Mouse (Mus musculus) midbrain, embryonic 15.5 days (tissue): ENCODE data around the gene Il12rb2. TPM values are rescaled to one million over a fixed set of nuclear protein-coding genes. Genes with fewer than 3 reads are reported as not detected.

ENCODE experiments used
- ATAC-seq: fragments of 200-750 bp; cut with Nextera tagmentation; replicated peaks from 2 replicates; pipeline ENCODE4 v1.8.0; 2017; ENCODE audit warnings: moderate TSS enrichment
- H3K27ac ChIP-seq: fragments of 300-500 bp; sonication (generic); 2 replicates; pipeline ENCODE4 v1.5.1; 2015; ENCODE audit warnings: mild to moderate bottlenecking, inconsistent platforms
- H3K27me3 ChIP-seq: fragments of 300-500 bp; sonication (generic); replicated peaks from 2 replicates; pipeline ENCODE4 v1.6.1; 2015; ENCODE audit warnings: inconsistent platforms
- H3K36me3 ChIP-seq: fragments of 300-500 bp; sonication (generic); replicated peaks from 2 replicates; pipeline ENCODE4 v1.6.1; 2015; ENCODE audit warnings: inconsistent platforms
- H3K4me1 ChIP-seq: fragments of 300-500 bp; sonication (generic); 2 replicates; pipeline ENCODE4 v1.6.1; 2015; ENCODE audit warnings: inconsistent platforms
- H3K4me2 ChIP-seq: fragments of 300-500 bp; sonication (generic); 2 replicates; pipeline ENCODE4 v1.6.1; 2015; ENCODE audit warnings: inconsistent platforms, mild to moderate bottlenecking, moderate library complexity
- H3K4me3 ChIP-seq: fragments of 300-500 bp; sonication (generic); 2 replicates; pipeline ENCODE4 v1.5.1; 2015; ENCODE audit warnings: mild to moderate bottlenecking, inconsistent platforms
- H3K9ac ChIP-seq: fragments of 300-500 bp; sonication (generic); 2 replicates; pipeline ENCODE4 v1.6.1; 2015; ENCODE audit warnings: mild to moderate bottlenecking, inconsistent platforms
- H3K9me3 ChIP-seq: fragments of 300-500 bp; sonication (generic); 2 replicates; pipeline ENCODE4 v1.6.1; 2016; ENCODE audit warnings: inconsistent platforms
- WGBS: fragments of 180-500 bp; shearing (Covaris S2); methylation state at CpG from one replicate; pipeline ENCODE4 v1.1.7; 2015; ENCODE audit warnings: mixed read lengths; 5-methylcytosine and 5-hydroxymethylcytosine counted together
- polyA plus RNA-seq: library from polyadenylated mRNA; unstranded; fragments of >200 nt; fragmentation: Nextera tagmentation; extraction: Ambion mirVana; gene quantifications from 2 replicates; pipeline ENCODE4 v1.2.1, GENCODE M21; 2015

The Il12rb2 gene
- 0.05 TPM in 1 of 2 replicates, not detected in the other for polyA plus RNA-seq

GRCm38 (mm10) chr6:67375982-67376391 lies at the start of gene Il12rb2:
Gene Il12rb2 (minus strand): TSS chr6:67376188.
- Histone ChIP-seq H3K36me3 (no peaks in the 10 kb centered on the region), H3K27ac (no peak within 1 kb of the TSS), H3K9me3 (no peaks in the 10 kb centered on the region), H3K27me3 (peaks cover 5% of the 10 kb centered on the region; the same call in 1 of the 2 replicates), H3K9ac (peak within 1 kb of the TSS; percentile 25; the same call in 1 of the 2 replicates), H3K4me1 (peaks cover 6% of the 10 kb centered on the region), H3K4me3 (peak within 1 kb of the TSS; percentile 32), H3K4me2 (peak within 1 kb of the TSS; percentile 60)
- no peak for ATAC-seq
- WGBS, result 3% methylated on average over 26 of the region's 26 CpGs

GRCm38 (mm10) chr6:67421761-67422160 lies 45.8 kb upstream of the Il12rb2 start:
- no peak overlapping the region for H3K27ac ChIP-seq
- no peak overlapping the region for H3K4me2 ChIP-seq
- no peak overlapping the region for H3K9ac ChIP-seq
- no peaks in the 10 kb centered on the region for H3K4me1 ChIP-seq
- ATAC-seq, result no peak
- no peaks in the 10 kb centered on the region for H3K9me3 ChIP-seq
- 57% methylated on average over 5 of the region's 5 CpGs for WGBS
- no peak overlapping the region for H3K4me3 ChIP-seq
- no peaks in the 10 kb centered on the region for H3K36me3 ChIP-seq
- no peaks in the 10 kb centered on the region for H3K27me3 ChIP-seq

- Histone ChIP-seq H3K9ac (no peak overlapping the region), H3K4me1 (no peaks in the 10 kb centered on the region), H3K4me2 (no peak overlapping the region), H3K9me3 (no peaks in the 10 kb centered on the region), H3K36me3 (no peaks in the 10 kb centered on the region), H3K27ac (no peak overlapping the region), H3K4me3 (no peak overlapping the region), H3K27me3 (no peaks in the 10 kb centered on the region)
- 91% methylated on average over 3 of the region's 3 CpGs for WGBS
- ATAC-seq, result no peak
Measured at GRCm38 (mm10) chr6:67416557-67416956, 40.6 kb upstream of the Il12rb2 start.

- no peak overlapping the region for H3K4me3 ChIP-seq
- no peaks in the 10 kb centered on the region for H3K9me3 ChIP-seq
- WGBS, result 93% methylated on average over 5 of the region's 5 CpGs
- H3K27me3 ChIP-seq, result no peaks in the 10 kb centered on the region
- H3K9ac ChIP-seq, result no peak overlapping the region
- no peaks in the 10 kb centered on the region for H3K4me1 ChIP-seq
- H3K36me3 ChIP-seq, result no peaks in the 10 kb centered on the region
- no peak overlapping the region for H3K27ac ChIP-seq
- H3K4me2 ChIP-seq, result no peak overlapping the region
- no peak for ATAC-seq
Measured at GRCm38 (mm10) chr6:67415276-67415675, 39.3 kb upstream of the Il12rb2 start.

GRCm38 (mm10) chr6:67413378-67413777 lies 37.4 kb upstream of the Il12rb2 start:
- Histone ChIP-seq H3K9me3 (no peaks in the 10 kb centered on the region), H3K4me2 (no peak overlapping the region), H3K4me1 (no peaks in the 10 kb centered on the region), H3K9ac (no peak overlapping the region), H3K27ac (no peak overlapping the region), H3K27me3 (no peaks in the 10 kb centered on the region), H3K36me3 (no peaks in the 10 kb centered on the region), H3K4me3 (no peak overlapping the region)
- no peak for ATAC-seq
- WGBS, result 80% methylated on average over 2 of the region's 2 CpGs

GRCm38 (mm10) chr6:67405281-67405682 lies 29.3 kb upstream of the Il12rb2 start:
- no peak overlapping the region for H3K4me3 ChIP-seq
- H3K27me3 ChIP-seq, result no peaks in the 10 kb centered on the region
- H3K4me2 ChIP-seq, result no peak overlapping the region
- H3K27ac ChIP-seq, result no peak overlapping the region
- no peaks in the 10 kb centered on the region for H3K9me3 ChIP-seq
- ATAC-seq, result no peak
- H3K4me1 ChIP-seq, result no peaks in the 10 kb centered on the region
- no peak overlapping the region for H3K9ac ChIP-seq
- 46% methylated on average over 3 of the region's 3 CpGs for WGBS
- no peaks in the 10 kb centered on the region for H3K36me3 ChIP-seq

GRCm38 (mm10) chr6:67399551-67399950 lies 23.6 kb upstream of the Il12rb2 start:
- H3K9ac ChIP-seq, result no peak overlapping the region
- ATAC-seq, result no peak
- H3K27me3 ChIP-seq, result no peaks in the 10 kb centered on the region
- no peak overlapping the region for H3K27ac ChIP-seq
- H3K4me3 ChIP-seq, result no peak overlapping the region
- no peak overlapping the region for H3K4me2 ChIP-seq
- WGBS, result 81% methylated on average over 5 of the region's 5 CpGs
- H3K4me1 ChIP-seq, result no peaks in the 10 kb centered on the region
- H3K36me3 ChIP-seq, result no peaks in the 10 kb centered on the region
- no peaks in the 10 kb centered on the region for H3K9me3 ChIP-seq

- Histone ChIP-seq H3K27ac (no peak overlapping the region), H3K36me3 (no peaks in the 10 kb centered on the region), H3K4me3 (no peak overlapping the region), H3K4me1 (no peaks in the 10 kb centered on the region), H3K4me2 (no peak overlapping the region), H3K9me3 (no peaks in the 10 kb centered on the region), H3K27me3 (no peaks in the 10 kb centered on the region), H3K9ac (no peak overlapping the region)
- WGBS, result 91% methylated on average over 4 of the region's 4 CpGs
- ATAC-seq, result no peak
Measured at GRCm38 (mm10) chr6:67365785-67366184, 10.2 kb downstream of the Il12rb2 start.

- no peaks in the 10 kb centered on the region for H3K27me3 ChIP-seq
- 86% methylated on average over 6 of the region's 6 CpGs for WGBS
- H3K9ac ChIP-seq, result no peak overlapping the region
- H3K9me3 ChIP-seq, result no peaks in the 10 kb centered on the region
- H3K4me2 ChIP-seq, result no peak overlapping the region
- no peak overlapping the region for H3K4me3 ChIP-seq
- H3K27ac ChIP-seq, result no peak overlapping the region
- no peaks in the 10 kb centered on the region for H3K36me3 ChIP-seq
- ATAC-seq, result no peak
- H3K4me1 ChIP-seq, result no peaks in the 10 kb centered on the region
Measured at GRCm38 (mm10) chr6:67348065-67348464, 27.9 kb downstream of the Il12rb2 start.

GRCm38 (mm10) chr6:67339494-67339893 lies 36.5 kb downstream of the Il12rb2 start:
- Histone ChIP-seq H3K36me3 (no peaks in the 10 kb centered on the region), H3K4me1 (no peaks in the 10 kb centered on the region), H3K9me3 (no peaks in the 10 kb centered on the region), H3K27me3 (no peaks in the 10 kb centered on the region), H3K9ac (no peak overlapping the region), H3K4me2 (no peak overlapping the region), H3K4me3 (no peak overlapping the region), H3K27ac (no peak overlapping the region)
- ATAC-seq, result no peak

GRCm38 (mm10) chr6:67337943-67338342 lies 38.0 kb downstream of the Il12rb2 start:
- Histone ChIP-seq H3K4me1 (no peaks in the 10 kb centered on the region), H3K27ac (no peak overlapping the region), H3K4me3 (no peak overlapping the region), H3K9me3 (no peaks in the 10 kb centered on the region), H3K9ac (no peak overlapping the region), H3K27me3 (no peaks in the 10 kb centered on the region), H3K36me3 (no peaks in the 10 kb centered on the region), H3K4me2 (no peak overlapping the region)
- ATAC-seq, result no peak

- no peak for ATAC-seq
- Histone ChIP-seq H3K4me1 (no peaks in the 10 kb centered on the region), H3K4me2 (no peak overlapping the region), H3K27me3 (no peaks in the 10 kb centered on the region), H3K9me3 (no peaks in the 10 kb centered on the region), H3K36me3 (no peaks in the 10 kb centered on the region), H3K9ac (no peak overlapping the region), H3K27ac (no peak overlapping the region), H3K4me3 (no peak overlapping the region)
- 91% methylated on average over 3 of the region's 3 CpGs for WGBS
Measured at GRCm38 (mm10) chr6:67323788-67324187, 52.2 kb downstream of the Il12rb2 start.

GRCm38 (mm10) chr6:67318451-67318850 lies 57.5 kb downstream of the Il12rb2 start:
- H3K27ac ChIP-seq, result no peak overlapping the region
- H3K9ac ChIP-seq, result no peak overlapping the region
- H3K4me3 ChIP-seq, result no peak overlapping the region
- 31% methylated on average over 10 of the region's 10 CpGs for WGBS
- H3K4me2 ChIP-seq, result no peak overlapping the region
- no peaks in the 10 kb centered on the region for H3K27me3 ChIP-seq
- no peaks in the 10 kb centered on the region for H3K4me1 ChIP-seq
- ATAC-seq, result peak; percentile 78
- H3K9me3 ChIP-seq, result no peaks in the 10 kb centered on the region
- no peaks in the 10 kb centered on the region for H3K36me3 ChIP-seq
